Mouse (Mus musculus) bone marrow, adult 2 months (tissue): ENCODE data around the gene Dmc1.

Source experiments
- CTCF ChIP-seq: fragments of 200-500 bp; IDR thresholded peaks from 2 replicates; pipeline ENCODE4 v1.5.1; 2011; ENCODE audit warnings: low read length, control low read depth; ENCODE audit not compliant: control insufficient read depth, insufficient read depth
- POLR2A ChIP-seq: fragments of 200-500 bp; IDR thresholded peaks from 2 replicates; pipeline ENCODE4 v1.6.1; 2011; ENCODE audit warnings: low read depth, mild to moderate bottlenecking, control low read depth, low read length, borderline replicate concordance; ENCODE audit not compliant: control insufficient read depth

DNA sequence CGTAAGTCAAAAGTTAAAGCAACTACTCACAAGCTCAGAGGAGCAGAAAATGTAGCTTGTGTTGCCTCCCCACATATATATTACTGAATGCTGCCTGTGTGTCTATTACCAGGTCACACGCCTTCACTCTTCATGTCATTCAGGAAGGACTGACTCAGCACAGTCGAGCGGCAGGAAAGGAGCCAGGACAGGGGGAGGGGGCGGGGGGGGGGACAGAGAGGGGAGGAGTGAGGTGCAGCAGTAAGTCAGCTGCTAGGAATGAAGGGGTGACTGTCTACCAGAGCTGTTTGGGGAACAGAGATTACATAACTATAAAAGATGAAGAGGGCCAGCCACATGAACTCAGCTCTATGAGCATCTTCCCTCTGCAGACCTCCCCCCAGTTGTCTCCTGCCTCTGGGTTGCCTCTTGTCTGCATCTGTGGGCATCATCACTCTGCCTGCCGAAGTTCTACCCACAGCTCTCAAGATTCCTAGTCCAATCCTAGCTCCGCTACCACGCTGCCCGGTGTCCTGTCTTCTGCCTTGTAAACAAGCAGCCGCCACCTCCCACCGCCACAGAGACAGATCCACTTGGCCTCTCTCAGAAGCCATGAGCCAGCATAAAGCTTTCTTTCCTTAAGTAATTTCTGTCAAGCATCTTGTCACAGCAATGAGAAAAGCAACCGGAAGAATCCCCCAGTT is 36.4 kb upstream of the Dmc1 start:
- TF ChIP-seq CTCF = no peak
- no peak for TF ChIP-seq POLR2A
